Mouse (Mus musculus) heart, adult 18-20 months (tissue): ENCODE results near the gene Ntm. TPM values are rescaled to one million over a fixed set of nuclear protein-coding genes. Genes with fewer than 3 reads are reported as not detected.

ENCODE experiments used
- DNase-seq, 2 experiments: peaks; one replicate each; pipeline ENCODE4 v3.0.0; 2021 to 2022; ENCODE audit warnings: mixed read lengths in 1 of 2
- total RNA-seq, 2 experiments: library from RNA; stranded (reverse); gene quantifications; 2 replicates each; pipeline ENCODE4 v1.2.3; 2021

Ntm gene
- total RNA-seq, 2 experiments from 2014 or later = 2.2 TPM

DNA sequence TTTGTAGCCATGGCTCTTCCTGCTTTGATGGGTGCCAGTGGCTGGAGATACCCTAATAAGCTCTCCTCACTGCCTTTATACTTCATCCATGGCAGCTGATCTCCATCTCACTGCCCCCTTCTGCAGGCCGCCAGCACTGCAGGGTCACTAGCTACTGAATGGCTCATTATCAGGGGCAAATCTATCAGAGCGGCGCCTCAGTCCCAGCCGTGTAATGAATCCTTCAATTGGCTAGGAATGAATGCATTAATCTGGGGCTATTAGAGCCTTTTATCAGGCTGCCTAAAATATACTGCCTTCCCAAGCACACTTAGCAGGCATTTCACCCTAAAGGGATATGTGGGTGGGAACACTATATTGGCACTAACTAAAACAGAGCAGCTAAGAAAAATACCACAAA, 832.6 kb downstream of the Ntm start:
- no peak for DNase-seq

DNA sequence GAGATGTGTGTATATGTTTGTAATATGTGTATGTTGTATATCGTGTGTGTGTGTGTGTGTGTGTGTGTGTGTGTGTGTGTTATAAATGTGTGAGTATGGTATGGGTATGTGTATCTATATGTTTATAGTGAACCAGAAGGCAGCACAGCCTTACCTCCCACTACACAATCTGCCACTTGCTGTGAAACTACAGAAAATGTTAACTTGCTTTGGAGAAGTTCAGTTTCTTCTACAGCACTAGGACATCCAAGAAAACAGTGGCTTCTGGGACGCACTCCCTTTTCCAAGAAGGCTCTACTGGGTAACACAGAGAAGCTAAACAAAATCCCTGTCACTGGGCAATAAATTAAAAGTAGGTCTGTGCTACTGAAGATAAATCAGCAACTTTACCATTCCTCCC, 834.5 kb downstream of the Ntm start:
- no peak for DNase-seq

DNA sequence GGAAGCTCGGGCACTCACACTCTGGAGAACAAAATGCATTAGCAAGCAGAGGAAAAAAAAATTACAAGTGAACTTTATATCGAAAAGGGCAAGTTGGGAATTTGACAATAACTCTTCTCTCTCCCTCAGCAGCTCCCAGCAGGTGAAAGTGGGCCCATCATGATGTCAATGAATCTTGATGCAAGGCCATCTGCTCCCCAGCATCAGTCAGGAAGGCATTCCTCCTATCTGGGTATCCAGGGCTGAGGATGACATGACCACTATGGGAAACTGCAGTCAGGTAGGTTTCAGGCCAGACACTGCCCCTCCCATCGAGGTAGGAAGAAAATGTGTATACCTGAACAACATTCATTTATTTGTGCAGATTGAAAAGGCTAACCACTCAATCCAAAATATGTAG, 838.5 kb downstream of the Ntm start:
- no peak for DNase-seq

DNA sequence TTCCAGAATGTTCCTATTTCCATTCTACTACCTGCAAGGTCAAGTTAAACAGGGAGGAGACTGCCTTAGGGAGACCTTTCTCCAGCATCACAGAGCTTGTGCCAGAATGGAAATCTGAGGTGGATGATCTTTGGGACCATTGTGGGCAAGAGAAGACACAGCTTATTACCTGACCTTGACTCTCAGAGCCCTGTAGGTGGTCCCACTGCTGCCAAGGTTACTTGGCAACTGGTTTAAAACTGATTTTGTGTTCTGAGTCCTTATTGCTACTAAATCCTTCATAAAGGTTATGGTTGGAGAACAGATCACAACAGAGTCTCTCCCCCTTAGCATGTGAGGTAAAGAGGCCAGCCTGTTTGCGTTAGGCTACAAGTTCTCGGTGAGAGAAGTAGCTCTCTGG, 839.1 kb downstream of the Ntm start:
- no peak for DNase-seq

DNA sequence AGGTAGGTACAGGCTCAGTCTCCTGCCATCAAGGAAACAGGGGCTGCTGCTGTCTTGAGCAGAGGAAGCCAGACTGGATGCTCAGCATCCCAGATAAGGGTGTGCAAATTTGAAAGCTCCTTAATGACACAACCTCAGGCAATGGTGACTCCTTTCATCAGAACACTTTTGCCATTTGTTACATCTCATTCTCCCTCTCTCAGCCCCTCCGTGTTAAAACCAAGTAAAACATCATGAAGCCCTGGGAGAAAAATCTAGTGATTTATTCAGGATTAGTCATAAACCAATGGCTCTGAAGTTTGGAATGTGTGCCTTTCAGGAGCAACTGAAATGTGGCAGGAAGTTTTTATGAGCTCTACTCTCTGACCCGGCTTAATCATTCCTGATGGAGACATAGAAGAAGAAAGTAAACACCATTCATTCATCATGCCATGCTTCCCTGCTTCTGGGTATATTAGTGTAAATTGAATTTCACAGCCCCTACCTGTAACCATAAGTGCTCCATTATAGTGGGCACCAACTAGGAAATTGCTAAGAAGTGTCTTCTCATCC, 845.3 kb downstream of the Ntm start:
- DNase-seq = no peak

DNA sequence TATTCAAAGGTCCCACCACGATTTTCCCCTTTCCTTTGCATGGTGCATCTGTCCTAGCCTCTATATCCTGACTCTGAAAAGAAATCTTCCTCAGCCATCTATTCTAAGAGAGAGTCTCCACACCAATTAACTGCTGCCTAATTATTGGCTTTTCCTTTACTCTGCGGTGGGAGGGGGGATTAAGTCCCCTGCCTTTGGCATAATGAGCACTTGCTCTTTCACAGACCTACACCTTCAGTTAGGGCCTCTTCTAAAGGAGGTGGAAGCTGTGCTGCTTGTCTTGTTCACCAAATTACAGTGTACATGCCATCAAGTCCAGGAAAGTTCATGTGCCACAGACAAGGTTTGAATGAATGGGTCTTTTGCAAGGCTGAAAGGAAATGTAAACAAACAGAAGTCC, 847.6 kb downstream of the Ntm start:
- DNase-seq = no peak

DNA sequence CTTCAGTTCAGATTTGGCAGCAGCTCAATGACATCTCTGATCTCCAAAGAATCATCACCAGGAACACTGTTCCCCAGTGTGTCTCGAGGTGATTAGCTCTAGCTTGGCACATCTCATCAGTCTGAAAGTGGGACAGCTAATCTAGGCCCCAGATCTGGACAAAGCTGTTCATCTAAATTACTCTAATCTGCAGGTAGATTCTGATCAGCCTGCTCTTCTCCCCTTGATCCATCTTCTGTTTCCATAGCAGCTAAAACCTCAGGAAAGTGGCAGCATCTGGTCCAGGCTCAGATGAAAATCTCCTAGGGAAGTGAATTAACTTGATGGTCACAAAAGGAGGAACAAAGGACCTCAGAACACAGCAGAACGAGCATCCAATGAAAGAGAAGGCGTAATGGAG, 856.2 kb downstream of the Ntm start:
- no peak for DNase-seq

DNA sequence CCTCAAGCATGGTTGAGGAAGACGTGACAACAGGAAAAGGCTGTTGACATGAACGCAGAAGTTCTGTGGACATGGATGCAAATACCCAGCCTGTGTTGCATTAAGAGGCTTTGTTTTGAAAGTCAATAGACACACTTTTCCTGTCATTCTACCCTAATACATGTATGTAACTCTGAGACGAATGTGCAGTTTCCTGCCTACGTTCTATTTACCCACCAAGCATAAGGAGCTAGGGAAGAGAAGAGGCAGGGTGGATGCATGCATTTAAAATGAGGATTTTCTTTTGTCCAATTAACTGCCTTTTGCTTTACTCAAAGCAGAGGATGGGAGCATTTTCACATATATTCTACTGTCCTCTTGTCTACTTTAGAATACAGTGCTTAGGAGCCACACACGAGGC, 858.5 kb downstream of the Ntm start:
- no peak for DNase-seq

DNA sequence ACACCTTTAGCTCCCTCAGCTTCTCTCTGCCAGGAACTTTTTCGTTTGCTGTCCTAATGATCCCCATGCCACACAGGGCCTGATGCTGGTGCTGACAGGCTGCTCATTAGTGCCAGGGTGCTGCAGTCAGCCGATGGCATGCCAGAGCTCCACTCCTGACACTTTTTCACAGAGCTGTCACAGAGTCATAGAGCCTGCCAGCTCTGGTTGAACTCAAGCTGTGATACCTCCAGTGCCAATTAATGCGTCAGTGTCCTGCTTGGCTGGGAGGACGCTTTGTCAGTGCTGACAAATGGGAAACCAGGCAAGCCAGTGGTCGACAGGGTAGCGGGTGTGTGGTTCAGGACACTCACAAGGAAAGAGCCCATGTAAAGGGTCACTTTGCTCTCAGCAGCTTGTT, 858.9 kb downstream of the Ntm start:
- DNase-seq = peak; percentile 39 to 72

DNA sequence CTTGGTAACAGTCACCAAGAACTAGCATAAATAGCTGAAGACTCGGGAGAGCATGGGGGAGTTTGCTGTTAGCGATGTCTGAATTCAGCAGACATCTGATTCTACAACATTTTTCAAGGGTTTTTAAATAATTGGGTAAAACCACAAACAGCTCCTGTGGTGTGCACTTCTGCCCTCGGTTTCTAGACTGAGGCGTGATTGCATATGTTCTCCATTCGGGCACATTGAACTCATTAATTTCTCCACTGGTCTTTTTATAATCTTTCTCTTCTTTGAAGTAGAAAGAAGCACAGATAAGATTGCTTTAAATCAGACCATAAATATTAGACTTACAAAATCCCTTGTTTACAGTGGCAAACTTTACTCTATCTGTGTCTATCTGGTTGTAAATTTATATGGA, 862.3 kb downstream of the Ntm start:
- DNase-seq = no peak

DNA sequence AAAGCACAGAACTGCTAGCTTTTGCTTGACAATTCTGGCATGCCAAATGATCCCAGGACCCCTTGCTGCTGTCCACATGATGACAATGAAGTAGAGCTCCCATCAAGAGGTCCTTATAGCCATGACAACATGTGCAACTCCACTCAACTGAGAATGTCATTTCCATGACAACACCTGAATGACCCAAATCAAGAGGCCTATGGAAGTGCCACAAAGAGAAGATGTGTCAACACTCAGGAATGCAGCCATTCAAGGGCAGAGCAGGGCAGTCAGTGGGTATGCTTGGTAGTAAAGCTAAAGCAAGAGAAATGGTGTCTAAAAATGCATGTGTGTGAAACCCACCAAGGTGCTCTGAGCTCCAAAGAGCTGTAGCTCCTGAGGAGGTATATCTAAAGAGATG, 870.5 kb downstream of the Ntm start:
- peak in 1 of 2 experiments; percentile 6 for DNase-seq

DNA sequence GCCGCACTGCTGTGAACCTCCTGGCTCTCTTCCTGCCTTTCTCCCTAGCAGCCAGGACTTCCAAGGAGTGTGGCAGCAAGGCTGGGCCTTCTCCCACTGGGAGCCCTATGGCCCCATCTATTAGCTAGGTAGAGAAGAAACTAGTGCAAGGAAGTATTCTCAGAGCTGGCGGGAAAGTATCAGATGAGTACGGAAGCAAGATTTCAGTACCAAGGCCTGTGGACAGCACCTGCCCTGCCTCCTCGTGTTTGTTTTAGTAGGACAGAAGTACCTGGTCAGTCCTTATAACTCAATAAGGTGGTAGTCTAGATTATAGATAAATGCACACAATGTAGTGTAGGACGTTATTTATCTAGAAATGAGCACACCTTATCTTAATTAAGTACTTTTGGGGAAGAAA, 874.3 kb downstream of the Ntm start:
- DNase-seq = no peak

DNA sequence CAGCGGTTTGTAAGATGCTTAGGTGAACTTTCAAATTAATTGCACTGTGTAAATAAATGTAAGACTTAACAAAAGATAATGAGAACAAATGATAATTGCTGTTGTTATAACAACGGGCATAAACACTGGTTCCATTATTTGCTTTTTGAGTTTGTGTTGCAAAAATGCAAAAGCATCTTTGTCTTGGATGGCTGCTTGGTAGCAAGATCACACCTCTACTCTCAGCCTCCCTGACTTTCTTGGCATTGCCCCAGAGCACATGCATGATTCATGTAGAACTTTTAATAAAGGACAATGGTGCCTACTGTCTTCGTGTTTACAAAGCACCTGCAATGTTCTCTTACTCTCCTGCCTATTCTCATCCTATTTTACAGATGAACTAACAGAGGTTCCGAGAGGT, 875.3 kb downstream of the Ntm start:
- DNase-seq = no peak

DNA sequence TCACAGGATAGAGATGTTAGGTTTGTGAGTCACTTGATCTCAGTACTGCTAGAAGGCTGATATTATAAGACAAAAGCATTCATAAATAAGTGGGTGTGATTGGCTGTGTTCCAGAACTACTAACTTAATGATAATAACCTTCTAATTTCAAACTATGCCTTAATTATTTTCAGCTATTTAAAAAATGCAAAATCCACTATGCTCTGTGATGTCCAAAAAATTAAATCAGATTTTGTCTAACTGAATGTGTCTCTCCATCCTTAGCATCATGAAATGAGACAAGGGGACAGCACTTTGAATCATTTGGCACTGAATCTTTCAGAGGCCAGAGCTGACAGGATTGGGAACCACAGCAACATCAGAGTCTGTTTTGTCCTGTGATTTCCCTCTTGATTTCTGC, 875.8 kb downstream of the Ntm start:
- DNase-seq = no peak

DNA sequence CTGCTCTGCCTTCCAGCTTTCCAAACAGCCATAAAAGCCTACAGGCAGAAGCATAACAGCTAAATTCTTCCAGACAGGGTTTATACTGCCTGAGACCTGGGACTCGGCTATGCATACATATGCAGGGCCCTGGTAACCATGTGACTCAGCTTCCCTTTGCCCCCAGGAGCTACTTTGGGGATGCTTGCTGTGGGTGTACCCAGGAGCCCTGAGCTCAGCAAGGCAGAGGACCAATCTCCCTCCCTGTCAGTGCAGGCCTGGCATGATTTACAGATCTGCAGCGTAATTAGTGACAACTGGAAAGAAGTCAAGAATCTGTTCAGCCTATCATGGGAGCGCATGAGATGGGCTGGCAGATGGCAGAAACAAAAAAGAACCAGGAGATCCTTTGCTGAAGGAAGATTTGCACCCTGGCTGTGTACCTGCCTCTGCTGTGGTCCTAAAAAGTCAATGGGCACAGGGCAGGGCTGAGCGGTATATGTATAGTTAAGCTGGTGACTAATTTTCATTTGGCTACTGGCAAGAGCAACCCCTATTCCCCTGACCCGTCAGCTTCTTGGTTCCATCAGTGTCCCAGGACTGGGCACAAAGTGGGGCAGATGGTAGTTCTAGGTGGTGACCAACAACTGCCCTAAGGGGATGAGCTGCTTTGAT, 886.9 kb downstream of the Ntm start:
- DNase-seq = no peak

DNA sequence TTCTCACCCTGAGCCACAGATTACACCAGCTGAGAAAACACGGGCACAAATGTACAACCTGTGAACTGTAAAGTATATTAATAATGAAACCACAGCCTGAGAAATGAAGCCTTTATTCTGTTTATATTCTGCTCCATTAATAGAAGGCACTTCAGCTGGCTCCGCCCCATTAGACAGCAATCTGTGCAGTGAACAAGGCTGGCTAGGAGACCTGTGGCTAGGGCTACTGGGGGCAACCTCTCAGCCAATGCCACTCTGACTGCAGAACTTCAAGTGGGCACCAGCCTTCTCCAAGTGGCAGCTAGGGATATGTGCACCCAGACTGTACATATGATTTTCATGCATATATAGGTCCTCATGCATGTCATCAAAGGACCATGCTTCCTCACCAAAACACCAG, 887.7 kb downstream of the Ntm start:
- no peak for DNase-seq

DNA sequence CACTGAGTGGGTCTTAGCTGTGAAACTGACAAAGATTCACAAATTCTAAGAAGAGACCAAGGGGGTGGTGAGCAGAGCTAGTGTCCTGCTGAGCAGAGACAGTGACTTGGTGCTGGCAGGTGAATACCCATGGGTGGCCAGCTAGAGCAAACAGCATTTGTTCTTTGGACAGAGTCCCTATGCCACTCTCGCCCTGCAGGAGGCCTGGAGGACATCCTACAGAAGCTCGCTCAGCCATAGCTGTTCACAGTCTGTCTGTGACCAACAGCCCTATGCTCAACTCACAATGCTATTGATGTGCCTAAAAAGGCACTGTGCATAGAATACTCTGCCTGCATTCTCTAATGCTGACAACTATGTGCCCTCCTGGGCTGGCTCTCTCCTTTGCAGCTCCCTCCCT, 888.4 kb downstream of the Ntm start:
- no peak for DNase-seq

DNA sequence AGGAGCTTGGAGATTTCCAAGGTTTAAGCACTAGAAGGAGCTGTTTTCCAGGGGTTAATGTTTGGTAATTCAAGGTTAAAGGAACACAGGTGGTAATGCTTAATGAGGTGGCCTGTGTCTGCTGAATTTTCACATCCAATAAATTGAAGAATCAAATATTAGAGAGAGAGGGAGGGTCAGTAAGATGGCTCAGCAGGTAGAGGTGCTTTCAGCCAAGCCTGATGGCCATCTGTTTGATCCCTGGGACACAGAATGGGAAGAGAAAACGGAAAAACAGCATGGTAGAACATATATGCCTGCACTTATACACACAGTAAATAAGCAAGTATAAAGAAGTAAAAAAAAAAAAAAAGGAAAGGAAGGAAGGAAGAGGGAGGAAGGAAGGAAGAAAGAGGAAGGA, 890.9 kb downstream of the Ntm start:
- no peak for DNase-seq

DNA sequence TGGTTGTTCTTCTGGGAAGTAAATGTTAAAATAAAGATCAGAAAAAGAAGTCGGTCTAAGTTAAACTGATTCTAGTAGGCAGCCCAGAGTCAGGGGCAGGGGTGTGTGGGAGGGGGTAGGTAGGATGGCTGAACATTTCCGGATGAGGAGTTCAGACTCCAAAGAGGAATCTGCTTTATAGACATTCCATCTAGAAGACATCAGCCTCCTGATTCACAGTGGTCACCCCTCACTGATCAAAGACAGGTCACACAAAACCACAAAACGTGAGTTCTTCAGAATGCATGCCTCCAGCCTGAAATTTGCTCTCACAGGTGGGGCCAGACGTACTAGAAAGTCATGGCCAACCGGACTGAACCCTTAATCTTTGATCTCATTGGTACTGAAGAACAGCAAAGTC, 895.4 kb downstream of the Ntm start:
- DNase-seq = no peak

DNA sequence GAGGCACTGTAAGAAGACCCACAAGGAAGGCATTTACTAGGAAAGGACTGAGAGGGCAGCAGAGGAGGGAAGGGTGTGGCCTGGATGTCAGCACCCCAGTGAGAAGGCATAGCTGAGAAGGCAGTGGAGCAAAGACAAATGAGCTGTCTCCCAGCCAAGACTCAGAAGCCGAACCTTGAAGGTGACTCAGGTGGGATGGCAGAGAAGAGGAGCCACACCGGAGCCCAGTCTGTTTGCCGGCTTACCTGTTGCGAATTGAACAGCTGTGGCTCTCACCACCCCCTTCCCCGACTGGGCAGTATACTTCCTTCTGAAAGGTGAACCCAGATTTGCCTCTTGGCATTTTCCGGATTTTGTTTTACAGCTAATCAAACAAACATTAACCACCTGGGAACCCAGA, 902.6 kb downstream of the Ntm start:
- DNase-seq = no peak

DNA sequence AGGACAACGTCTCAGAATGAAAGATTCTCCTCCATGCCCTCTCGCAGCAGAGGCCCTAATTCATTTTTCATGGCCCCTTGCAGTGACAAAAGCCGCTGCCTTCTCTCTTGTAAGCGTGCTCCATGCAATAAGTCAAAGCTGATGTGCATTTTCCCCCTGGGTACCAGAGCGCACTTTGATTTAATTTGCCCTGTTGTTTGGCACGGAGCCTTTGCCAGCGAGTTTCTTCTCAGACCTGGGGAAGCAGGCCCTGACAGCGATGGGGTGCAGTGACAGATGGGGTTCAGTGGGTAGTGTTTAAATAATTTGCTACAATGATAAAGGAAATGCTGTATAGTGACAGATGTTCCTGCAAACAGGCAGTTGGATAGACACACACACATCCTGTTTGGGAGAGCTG, 904.1 kb downstream of the Ntm start:
- no peak for DNase-seq

DNA sequence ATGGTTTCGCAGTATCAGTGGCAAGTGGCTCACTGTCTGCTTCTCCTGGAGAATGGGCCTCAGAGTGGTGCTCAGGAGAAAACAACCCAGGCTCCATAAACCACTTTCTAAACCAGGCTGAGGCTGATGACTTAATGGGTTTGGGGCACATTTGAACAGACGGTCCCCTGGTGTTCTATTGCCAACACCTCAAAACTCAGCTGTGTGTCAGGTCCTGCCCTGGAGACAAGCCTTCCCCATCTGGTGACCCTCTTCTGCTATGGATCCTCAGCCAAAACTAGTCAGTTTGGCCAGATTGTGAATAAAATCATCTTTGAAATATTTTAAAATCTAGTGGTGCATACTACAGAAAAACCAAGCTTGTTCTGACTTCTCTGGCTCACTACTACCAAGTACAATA, 907.3 kb downstream of the Ntm start:
- DNase-seq = no peak

DNA sequence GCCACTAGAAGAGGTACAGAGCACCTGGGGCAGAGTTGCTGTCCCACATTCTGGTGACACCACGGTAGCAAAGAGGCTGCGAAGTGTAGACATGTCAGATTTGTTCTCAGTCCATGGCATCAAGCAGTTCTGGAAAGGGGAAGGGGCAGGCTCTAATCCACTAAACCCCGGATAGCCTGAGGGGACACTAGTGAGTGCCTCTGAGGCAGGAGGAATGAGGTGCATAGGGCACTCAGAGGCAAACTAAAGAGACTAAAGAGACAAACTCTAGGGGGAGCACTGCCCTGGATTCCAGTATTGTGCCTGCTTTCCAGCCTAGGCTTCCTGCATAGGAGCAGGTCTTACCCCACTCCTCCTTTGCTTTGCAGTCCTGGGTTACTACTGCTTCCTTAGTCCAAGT, 926.5 kb downstream of the Ntm start:
- DNase-seq = no peak

DNA sequence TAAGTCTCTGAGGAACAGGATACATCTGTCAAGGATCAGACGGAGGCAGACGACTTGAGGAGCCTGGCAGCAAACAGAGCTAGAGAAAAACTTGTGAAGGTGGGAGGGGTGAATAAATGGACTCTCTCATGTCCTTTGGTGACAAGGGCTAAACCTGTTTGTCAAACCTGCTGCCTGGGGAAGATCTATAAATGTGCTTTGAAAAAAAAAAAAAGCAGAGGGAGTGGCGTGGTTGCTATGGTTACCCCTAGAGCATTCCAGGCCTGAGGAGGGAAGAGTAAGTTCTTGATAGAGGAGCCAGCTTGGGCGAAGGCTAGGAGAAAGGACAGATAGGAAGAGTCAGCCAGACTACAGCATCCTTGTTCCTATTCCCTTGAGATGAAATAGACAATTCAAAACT, 926.9 kb downstream of the Ntm start:
- DNase-seq = no peak

DNA sequence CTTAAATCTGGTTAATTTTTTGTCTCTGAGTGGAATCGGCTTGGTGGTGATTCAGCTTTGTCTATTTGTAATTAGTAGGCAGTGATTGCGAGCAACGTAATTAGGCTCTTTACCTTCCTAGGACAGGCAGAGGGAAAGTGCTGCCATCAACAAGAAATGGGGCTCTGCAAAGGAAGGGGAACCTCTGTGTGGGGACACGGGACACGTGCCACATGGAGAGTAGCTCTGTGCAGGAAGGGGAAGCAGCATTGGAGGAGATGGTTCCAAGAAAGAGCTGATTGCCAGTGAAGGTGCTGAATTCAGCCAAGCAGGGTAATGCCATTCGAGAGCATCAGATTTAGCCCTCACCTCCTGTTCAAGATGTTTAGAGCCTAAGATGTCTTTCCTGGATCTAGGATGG, 936.5 kb downstream of the Ntm start:
- DNase-seq = no peak
